Mouse (Mus musculus): ENCODE results near the gene Ugt1a6b.

Ugt1a6b gene

GRCm38 (mm10) chr1:88261706-88262105 lies 158.7 kb downstream of the Ugt1a6b start:
- ATAC-seq (ENCODE audit: low TSS enrichment): no peak

GRCm38 (mm10) chr1:88262255-88262654 lies 159.2 kb downstream of the Ugt1a6b start:
- ATAC-seq (ENCODE audit: low TSS enrichment): no peak

- no peak for ATAC-seq (ENCODE audit: low TSS enrichment)
Observed at GRCm38 (mm10) chr1:88262961-88263360, 159.9 kb downstream of the Ugt1a6b start.

GRCm38 (mm10) chr1:88263778-88264177 lies 160.7 kb downstream of the Ugt1a6b start:
- no peak for ATAC-seq (ENCODE audit: low TSS enrichment)

GRCm38 (mm10) chr1:88264237-88264868 lies 161.3 kb downstream of the Ugt1a6b start:
- no peak for ATAC-seq (ENCODE audit: low TSS enrichment)

- ATAC-seq (ENCODE audit: low TSS enrichment): no peak
Observed at GRCm38 (mm10) chr1:88264869-88265240, 161.8 kb downstream of the Ugt1a6b start.

- ATAC-seq (ENCODE audit: low TSS enrichment): no peak
Observed at GRCm38 (mm10) chr1:88266123-88266522, 163.1 kb downstream of the Ugt1a6b start.

GRCm38 (mm10) chr1:88267489-88267888 lies 164.4 kb downstream of the Ugt1a6b start:
- no peak for ATAC-seq (ENCODE audit: low TSS enrichment)

- no peak for ATAC-seq (ENCODE audit: low TSS enrichment)
Observed at GRCm38 (mm10) chr1:88268070-88268469, 165.0 kb downstream of the Ugt1a6b start.

Data from frontal cortex, adult (tissue).